Mouse (Mus musculus): ENCODE measurements around the gene Sox12. TPM values are rescaled to one million over a fixed set of nuclear protein-coding genes. Genes with fewer than 3 reads are reported as not detected.

Gene Sox12
- polyA plus RNA-seq, 1 experiment: 4.0 TPM

- H3K27ac ChIP-seq (ENCODE audit: insufficient read depth, low read length): no peak overlapping the region
- TF ChIP-seq POLR2A (IDR thresholded peaks at IDR 0.05; ENCODE audit: low read depth, low read length) (no peak), CTCF (IDR thresholded peaks at IDR 0.05; ENCODE audit: extremely low read depth, insufficient read depth, insufficient read length, insufficient replicate concordance) (no peak)
- H3K4me3 ChIP-seq (ENCODE audit: extremely low read depth, insufficient read depth, insufficient read length): no peak overlapping the region
- no peaks in the 10 kb centered on the region for H3K36me3 ChIP-seq (ENCODE audit: control insufficient read depth, insufficient read depth, low read length)
- WGBS: 92% methylated on average over 6 of the region's 6 CpGs
- no peak for DNase-seq (ENCODE audit: low read depth in 1 of 2, low spot score in 2 of 2)
- peaks cover 6% of the 10 kb centered on the region; the same call in 1 of the 2 replicates for H3K27me3 ChIP-seq (ENCODE audit: control insufficient read depth, insufficient read depth, low read length)
- peaks cover 3% of the 10 kb centered on the region for H3K4me1 ChIP-seq (ENCODE audit: control insufficient read depth, insufficient read depth, insufficient read length)
Measured at GRCm38 (mm10) chr2:152409781-152410180, 11.9 kb upstream of the Sox12 start.

DNA sequence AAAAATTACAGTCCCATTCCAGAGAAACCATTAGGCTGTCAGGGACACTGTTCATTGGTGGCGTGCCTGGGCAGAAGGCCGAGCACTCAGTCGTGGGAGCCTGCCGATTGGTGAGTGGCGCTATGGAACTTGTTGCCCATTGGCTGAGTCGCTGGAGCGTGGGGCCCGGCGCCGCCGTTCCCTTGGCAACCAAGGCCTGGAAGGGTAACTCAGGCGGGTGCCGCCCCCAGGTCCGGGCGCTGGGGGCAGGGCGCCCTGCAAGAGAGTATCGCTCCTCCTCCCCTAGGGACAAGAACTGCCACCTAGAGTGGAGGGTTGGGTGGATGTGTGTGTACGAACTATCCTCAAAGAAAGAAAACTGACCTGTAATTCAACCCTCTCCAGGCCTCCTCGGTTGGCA lies 8.3 kb upstream of the Sox12 start:
- H3K4me3 ChIP-seq (ENCODE audit: extremely low read depth, insufficient read depth, insufficient read length): peak overlapping the region; percentile 25
- WGBS: 1% methylated on average over 19 of the region's 19 CpGs
- DNase-seq (ENCODE audit: low read depth in 1 of 2, low spot score in 2 of 2): peak; percentile 63 to 83
- no peaks in the 10 kb centered on the region for H3K27me3 ChIP-seq (ENCODE audit: control insufficient read depth, insufficient read depth, low read length)
- peaks cover 3% of the 10 kb centered on the region for H3K4me1 ChIP-seq (ENCODE audit: control insufficient read depth, insufficient read depth, insufficient read length)
- TF ChIP-seq POLR2A (IDR thresholded peaks at IDR 0.05; ENCODE audit: low read depth, low read length) (no peak), CTCF (IDR thresholded peaks at IDR 0.05; ENCODE audit: extremely low read depth, insufficient read depth, insufficient read length, insufficient replicate concordance) (no peak)
- H3K36me3 ChIP-seq (ENCODE audit: control insufficient read depth, insufficient read depth, low read length): no peaks in the 10 kb centered on the region
- H3K27ac ChIP-seq (ENCODE audit: insufficient read depth, low read length): no peak overlapping the region

GRCm38 (mm10) chr2:152399122-152399542 lies 1.3 kb upstream of the Sox12 start:
- no peak for DNase-seq (ENCODE audit: low read depth in 1 of 2, low spot score in 2 of 2)
- peak overlapping the region; percentile 36; the same call in 1 of the 2 replicates for H3K4me3 ChIP-seq (ENCODE audit: extremely low read depth, insufficient read depth, insufficient read length)
- 17% methylated on average over 13 of the region's 13 CpGs for WGBS
- peaks cover 9% of the 10 kb centered on the region for H3K4me1 ChIP-seq (ENCODE audit: control insufficient read depth, insufficient read depth, insufficient read length)
- H3K36me3 ChIP-seq (ENCODE audit: control insufficient read depth, insufficient read depth, low read length): no peaks in the 10 kb centered on the region
- no peak for TF ChIP-seq CTCF (IDR thresholded peaks at IDR 0.05; ENCODE audit: extremely low read depth, insufficient read depth, insufficient read length, insufficient replicate concordance)
- TF ChIP-seq POLR2A (IDR thresholded peaks at IDR 0.05; ENCODE audit: low read depth, low read length): no peak
- peaks cover 2% of the 10 kb centered on the region; the same call in 1 of the 2 replicates for H3K27me3 ChIP-seq (ENCODE audit: control insufficient read depth, insufficient read depth, low read length)
- no peak overlapping the region for H3K27ac ChIP-seq (ENCODE audit: insufficient read depth, low read length)

- TF ChIP-seq POLR2A (IDR thresholded peaks at IDR 0.05; ENCODE audit: low read depth, low read length) (no peak), CTCF (IDR thresholded peaks at IDR 0.05; ENCODE audit: extremely low read depth, insufficient read depth, insufficient read length, insufficient replicate concordance) (no peak)
- DNase-seq (ENCODE audit: low read depth in 1 of 2, low spot score in 2 of 2): peak; percentile 78 to 84
- peaks cover 9% of the 10 kb centered on the region for H3K4me1 ChIP-seq (ENCODE audit: control insufficient read depth, insufficient read depth, insufficient read length)
Measured at GRCm38 (mm10) chr2:152398691-152399090, 828 bp upstream of the Sox12 start.

DNA sequence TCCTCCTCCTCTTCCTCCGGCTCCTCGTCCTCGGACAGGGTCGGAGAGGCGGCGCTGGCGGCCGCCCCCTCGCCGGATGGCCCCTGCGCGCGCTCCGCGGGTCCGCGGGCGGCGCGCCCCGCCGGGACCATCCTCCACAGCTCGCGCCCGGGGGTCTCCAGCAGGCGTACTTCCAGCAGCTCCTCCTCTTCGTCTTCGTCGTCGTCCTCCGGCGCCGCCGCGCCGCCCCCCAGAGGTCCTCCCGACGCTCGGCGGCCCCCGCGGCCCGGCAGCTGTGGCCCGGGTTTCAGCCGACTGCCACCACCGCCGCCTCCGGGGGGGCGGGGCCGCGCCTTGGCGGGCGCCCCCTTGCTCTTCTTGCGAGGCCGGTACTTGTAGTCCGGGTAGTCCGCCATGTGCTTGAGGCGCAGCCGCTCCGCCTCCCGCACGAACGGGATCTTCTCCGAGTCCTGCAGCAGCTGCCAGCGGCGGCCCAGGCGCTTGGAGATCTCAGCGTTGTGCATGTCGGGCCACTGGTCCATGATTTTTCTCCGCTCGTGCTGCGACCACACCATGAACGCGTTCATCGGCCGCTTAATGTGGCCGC lies 766 bp downstream of the Sox12 start:
- under 1% methylated on average over 75 of the region's 77 CpGs for WGBS
- peaks cover 9% of the 10 kb centered on the region for H3K4me1 ChIP-seq (ENCODE audit: control insufficient read depth, insufficient read depth, insufficient read length)
- DNase-seq (ENCODE audit: low read depth in 1 of 2, low spot score in 2 of 2): peak; percentile 30 to 65
- peaks cover 2% of the 10 kb centered on the region; the same call in 1 of the 2 replicates for H3K27me3 ChIP-seq (ENCODE audit: control insufficient read depth, insufficient read depth, low read length)
- H3K36me3 ChIP-seq (ENCODE audit: control insufficient read depth, insufficient read depth, low read length): no peaks in the 10 kb centered on the region
- TF ChIP-seq CTCF (IDR thresholded peaks at IDR 0.05; ENCODE audit: extremely low read depth, insufficient read depth, insufficient read length, insufficient replicate concordance) (no peak), POLR2A (IDR thresholded peaks at IDR 0.05; ENCODE audit: low read depth, low read length) (no peak)
- H3K27ac ChIP-seq (ENCODE audit: insufficient read depth, low read length): peak overlapping the region; percentile 38; the same call in 1 of the 2 replicates
- peak overlapping the region; percentile 66 for H3K4me3 ChIP-seq (ENCODE audit: extremely low read depth, insufficient read depth, insufficient read length)

More at GRCm38 (mm10) chr2:152398691-152399090, 828 bp upstream of the Sox12 start:
- Histone ChIP-seq H3K4me3 (ENCODE audit: extremely low read depth, insufficient read depth, insufficient read length) (peak overlapping the region; percentile 66), H3K36me3 (ENCODE audit: control insufficient read depth, insufficient read depth, low read length) (no peaks in the 10 kb centered on the region), H3K27me3 (ENCODE audit: control insufficient read depth, insufficient read depth, low read length) (peaks cover 2% of the 10 kb centered on the region; the same call in 1 of the 2 replicates), H3K27ac (ENCODE audit: insufficient read depth, low read length) (peak overlapping the region; percentile 20; the same call in 1 of the 2 replicates)
- WGBS: under 1% methylated on average over 37 of the region's 38 CpGs

- peaks cover 2% of the 10 kb centered on the region; the same call in 1 of the 2 replicates for H3K27me3 ChIP-seq (ENCODE audit: control insufficient read depth, insufficient read depth, low read length)
- peaks cover 9% of the 10 kb centered on the region for H3K4me1 ChIP-seq (ENCODE audit: control insufficient read depth, insufficient read depth, insufficient read length)
- H3K36me3 ChIP-seq (ENCODE audit: control insufficient read depth, insufficient read depth, low read length): no peaks in the 10 kb centered on the region
- 4% methylated on average over 46 of the region's 46 CpGs for WGBS
- peak overlapping the region; percentile 66 for H3K4me3 ChIP-seq (ENCODE audit: extremely low read depth, insufficient read depth, insufficient read length)
- peak overlapping the region; percentile 38; the same call in 1 of the 2 replicates for H3K27ac ChIP-seq (ENCODE audit: insufficient read depth, low read length)
- DNase-seq (ENCODE audit: low read depth in 1 of 2, low spot score in 2 of 2): peak; percentile 46 to 60
- no peak for TF ChIP-seq CTCF (IDR thresholded peaks at IDR 0.05; ENCODE audit: extremely low read depth, insufficient read depth, insufficient read length, insufficient replicate concordance)
- no peak for TF ChIP-seq POLR2A (IDR thresholded peaks at IDR 0.05; ENCODE audit: low read depth, low read length)
Measured at GRCm38 (mm10) chr2:152396110-152397003, 1.5 kb downstream of the Sox12 start.
